Mouse (Mus musculus): ENCODE measurements around the gene Hs3st4. TPM values are rescaled to one million over a fixed set of nuclear protein-coding genes. Genes with fewer than 3 reads are reported as not detected.

Hs3st4 gene
- polyA plus RNA-seq, 1 experiment from 2014 or later: 0.11 TPM

DNA sequence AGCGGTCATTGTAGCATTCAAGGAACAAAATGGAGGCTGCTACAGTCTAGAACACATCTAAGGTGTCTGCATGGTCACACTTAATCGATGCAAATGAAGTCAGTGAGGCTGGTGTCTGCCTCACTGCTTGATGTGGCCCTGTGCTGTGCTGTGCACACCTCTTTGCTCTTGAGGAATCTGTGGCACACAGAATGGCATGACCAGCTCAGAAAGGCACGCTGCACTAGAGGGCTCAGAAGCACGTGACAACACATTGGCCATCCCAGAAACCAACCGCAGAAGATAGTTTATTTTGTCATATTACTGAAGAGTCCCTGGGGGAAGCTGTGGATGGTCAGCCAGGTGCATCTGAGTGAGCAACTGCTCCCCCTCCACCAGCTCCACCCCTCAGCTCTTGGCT is 44.2 kb downstream of the Hs3st4 start:
- Histone ChIP-seq H3K27me3 (replicated peaks; ENCODE audit: low read depth, poor library complexity, severe bottlenecking) (no peaks in the 10 kb centered on the region), H3K4me3 (no peak overlapping the region), H3K9me3 (0 out of 2 replicates have a peak, but pooled peaks cover 3% of the 10 kb centered on the region), H3K36me3 (replicated peaks) (no peaks in the 10 kb centered on the region), H3K4me1 (no peaks in the 10 kb centered on the region), H3K27ac (replicated peaks) (no peak overlapping the region)
- DNase-seq (ENCODE audit: low spot score): no peak
- WGBS: 91% methylated on average over 5 of the region's 5 CpGs

DNA sequence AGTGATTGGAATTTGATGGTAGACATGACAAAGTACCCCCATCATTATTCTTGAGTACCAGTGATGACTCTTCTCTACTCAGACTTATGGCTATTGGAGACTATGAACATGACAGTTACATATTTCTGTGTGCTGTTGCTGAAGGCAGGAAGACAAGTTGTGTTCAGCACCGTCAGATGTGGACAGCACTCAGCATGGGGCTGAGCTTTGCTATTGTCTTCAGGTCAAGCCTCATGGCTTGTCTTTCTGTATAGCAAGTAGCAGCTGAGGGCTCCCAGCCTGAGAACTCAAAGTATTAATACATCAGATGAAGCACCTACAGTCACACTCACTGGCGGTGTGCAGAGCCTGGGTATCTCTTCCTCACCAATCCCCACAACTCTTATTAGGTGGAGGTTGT is 49.6 kb downstream of the Hs3st4 start:
- Histone ChIP-seq H3K4me3 (no peak overlapping the region), H3K36me3 (replicated peaks) (no peaks in the 10 kb centered on the region), H3K27ac (replicated peaks) (no peak overlapping the region), H3K27me3 (replicated peaks; ENCODE audit: low read depth, poor library complexity, severe bottlenecking) (no peaks in the 10 kb centered on the region), H3K9me3 (0 out of 2 replicates have a peak, but pooled peaks cover 3% of the 10 kb centered on the region), H3K4me1 (no peaks in the 10 kb centered on the region)
- DNase-seq (ENCODE audit: low spot score): peak; percentile 56
- WGBS: 42% methylated on average over 2 of the region's 2 CpGs

DNA sequence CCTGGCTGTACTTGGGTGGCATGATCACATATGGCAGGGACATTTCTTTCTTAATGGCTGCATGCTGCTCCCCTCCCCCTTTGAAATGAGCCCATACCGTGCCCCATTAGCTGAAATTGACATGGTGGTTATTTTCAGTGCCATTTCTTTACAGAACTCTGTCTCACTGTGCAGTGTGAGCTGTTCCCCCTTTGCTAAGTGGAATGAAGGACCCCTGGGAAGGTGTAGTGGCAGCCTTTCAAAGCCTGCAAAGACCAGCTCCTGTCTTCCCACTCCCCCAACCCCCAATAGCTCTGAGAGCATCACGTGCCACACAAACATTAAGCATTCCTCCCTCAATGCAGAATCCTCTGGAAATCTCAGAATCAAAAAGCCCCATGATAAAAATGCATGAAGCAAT is 50.7 kb downstream of the Hs3st4 start:
- H3K27ac ChIP-seq (replicated peaks): no peak overlapping the region
- 77% methylated on average over 2 of the region's 2 CpGs for WGBS
- H3K4me1 ChIP-seq: peaks cover 9% of the 10 kb centered on the region
- H3K4me3 ChIP-seq: no peak overlapping the region
- H3K9me3 ChIP-seq: 0 out of 2 replicates have a peak, but pooled peaks cover 3% of the 10 kb centered on the region
- H3K36me3 ChIP-seq (replicated peaks): no peaks in the 10 kb centered on the region
- no peaks in the 10 kb centered on the region for H3K27me3 ChIP-seq (replicated peaks; ENCODE audit: low read depth, poor library complexity, severe bottlenecking)
- DNase-seq (ENCODE audit: low spot score): no peak

DNA sequence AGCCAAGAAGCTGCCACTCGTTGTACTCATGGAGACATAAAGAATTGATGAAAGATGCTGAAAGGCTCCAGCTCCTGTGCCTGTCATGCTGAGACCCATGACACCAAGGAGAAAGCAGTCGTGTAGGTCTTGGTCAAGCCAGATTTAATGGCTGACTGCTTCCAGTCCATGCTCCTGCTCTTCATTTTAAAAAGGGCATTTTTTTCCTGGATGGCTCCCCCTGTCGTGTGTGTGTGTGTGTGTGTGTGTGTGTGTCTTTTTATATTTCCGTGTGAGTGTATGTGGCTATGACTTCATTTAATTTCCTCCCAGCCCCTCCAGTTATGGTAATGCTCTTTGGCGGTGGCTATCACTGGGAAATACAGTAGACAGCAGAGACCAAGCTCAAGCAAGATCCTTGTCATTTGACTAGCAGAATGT is 54.6 kb downstream of the Hs3st4 start:
- no peak for DNase-seq (ENCODE audit: low spot score)
- H3K4me3 ChIP-seq: no peak overlapping the region
- H3K27ac ChIP-seq (replicated peaks): no peak overlapping the region
- WGBS: 60% methylated on average over 5 of the region's 5 CpGs
- no peaks in the 10 kb centered on the region for H3K27me3 ChIP-seq (replicated peaks; ENCODE audit: low read depth, poor library complexity, severe bottlenecking)
- H3K36me3 ChIP-seq (replicated peaks): no peaks in the 10 kb centered on the region
- no peaks in the 10 kb centered on the region for H3K9me3 ChIP-seq
- peaks cover 18% of the 10 kb centered on the region for H3K4me1 ChIP-seq

DNA sequence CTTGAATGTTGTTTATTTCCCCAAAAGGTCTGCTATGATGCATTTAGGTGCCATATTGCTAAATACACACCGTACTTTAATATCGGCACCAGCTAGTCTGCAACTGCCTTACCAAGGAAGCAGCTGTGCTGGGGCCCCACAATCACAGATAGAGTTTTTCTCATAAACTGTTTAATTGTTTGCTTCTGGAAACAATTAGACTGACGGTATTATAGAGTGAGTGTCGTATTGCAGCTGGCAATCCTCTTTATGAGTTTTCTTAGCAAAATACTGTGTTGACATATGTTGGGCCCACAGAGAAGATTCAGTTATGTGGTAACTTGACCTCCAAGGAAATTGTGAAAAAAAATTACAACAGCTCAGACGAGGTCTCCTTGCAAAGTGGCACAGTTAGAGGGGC is 56.5 kb downstream of the Hs3st4 start:
- Histone ChIP-seq H3K27ac (replicated peaks) (no peak overlapping the region), H3K27me3 (replicated peaks; ENCODE audit: low read depth, poor library complexity, severe bottlenecking) (no peaks in the 10 kb centered on the region), H3K4me3 (no peak overlapping the region), H3K36me3 (replicated peaks) (no peaks in the 10 kb centered on the region), H3K4me1 (peaks cover 18% of the 10 kb centered on the region), H3K9me3 (no peaks in the 10 kb centered on the region)
- 47% methylated on average over 5 of the region's 5 CpGs for WGBS
- DNase-seq (ENCODE audit: low spot score): no peak

DNA sequence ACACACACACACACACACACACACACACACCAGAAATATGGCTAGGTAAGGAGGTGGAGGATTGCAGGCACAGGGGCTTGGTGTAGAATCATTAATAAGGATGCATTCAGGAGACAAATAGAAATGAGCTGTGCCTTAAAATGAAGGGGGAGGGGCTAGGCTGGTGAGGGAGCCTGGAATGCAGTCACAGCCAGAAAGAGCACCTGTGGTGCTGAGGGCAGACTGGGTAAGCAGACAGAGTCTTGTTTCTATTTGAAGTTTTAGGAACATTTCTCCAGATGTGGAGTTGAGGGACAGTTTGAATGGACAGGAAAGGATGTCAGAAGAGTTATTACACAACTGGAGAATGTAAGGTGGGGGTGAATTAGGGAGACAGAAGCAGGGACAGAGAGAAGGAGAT is 64.7 kb downstream of the Hs3st4 start:
- Histone ChIP-seq H3K27ac (replicated peaks) (no peak overlapping the region), H3K4me1 (no peaks in the 10 kb centered on the region), H3K9me3 (no peaks in the 10 kb centered on the region), H3K36me3 (replicated peaks) (no peaks in the 10 kb centered on the region), H3K4me3 (no peak overlapping the region), H3K27me3 (replicated peaks; ENCODE audit: low read depth, poor library complexity, severe bottlenecking) (no peaks in the 10 kb centered on the region)
- no peak for DNase-seq (ENCODE audit: low spot score)

DNA sequence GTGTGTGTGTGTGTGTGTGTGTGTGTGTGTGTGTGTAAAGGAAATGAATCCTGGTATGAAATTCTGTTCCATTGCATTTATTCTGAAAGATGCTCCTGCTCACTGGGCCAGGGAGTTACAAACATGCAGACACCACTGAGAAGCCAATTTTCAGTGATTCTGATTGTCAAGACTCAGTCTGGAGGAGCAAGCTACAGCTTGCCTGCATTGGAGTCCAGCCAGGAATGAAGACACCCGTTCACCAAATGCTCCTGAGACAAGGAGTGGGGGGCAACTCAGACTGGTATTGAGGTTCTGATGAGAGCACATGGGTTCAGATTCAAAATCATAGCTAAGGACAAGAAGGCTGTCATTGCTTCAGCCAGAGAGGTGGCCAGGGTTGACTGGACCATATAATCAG is 66.3 kb downstream of the Hs3st4 start:
- WGBS: 80% methylated on average over 1 of the region's 1 CpGs
- no peak overlapping the region for H3K27ac ChIP-seq (replicated peaks)
- no peak for DNase-seq (ENCODE audit: low spot score)
- no peaks in the 10 kb centered on the region for H3K9me3 ChIP-seq
- no peak overlapping the region for H3K4me3 ChIP-seq
- no peaks in the 10 kb centered on the region for H3K36me3 ChIP-seq (replicated peaks)
- no peaks in the 10 kb centered on the region for H3K4me1 ChIP-seq
- H3K27me3 ChIP-seq (replicated peaks; ENCODE audit: low read depth, poor library complexity, severe bottlenecking): no peaks in the 10 kb centered on the region

DNA sequence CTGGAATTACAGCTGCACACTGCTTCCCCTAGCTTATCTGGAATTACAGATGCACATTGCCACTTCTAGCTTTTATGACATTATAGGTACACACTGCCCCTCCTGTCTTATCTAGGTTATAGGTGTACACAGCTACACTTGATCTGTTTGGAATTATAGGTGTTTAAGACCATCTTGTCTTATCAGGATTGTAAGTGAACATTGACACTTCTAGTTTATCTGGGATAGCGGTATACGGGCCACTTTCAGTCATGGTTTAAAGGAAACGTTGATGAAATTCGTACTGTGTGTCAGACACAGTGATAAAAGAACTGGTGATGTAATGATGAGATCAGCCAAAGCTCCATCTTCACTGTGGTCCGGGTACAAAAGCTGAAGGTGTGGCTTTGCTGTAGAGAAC is 67.8 kb downstream of the Hs3st4 start:
- no peak for DNase-seq (ENCODE audit: low spot score)
- H3K36me3 ChIP-seq (replicated peaks): no peaks in the 10 kb centered on the region
- no peak overlapping the region for H3K4me3 ChIP-seq
- H3K27me3 ChIP-seq (replicated peaks; ENCODE audit: low read depth, poor library complexity, severe bottlenecking): no peaks in the 10 kb centered on the region
- no peaks in the 10 kb centered on the region for H3K9me3 ChIP-seq
- no peaks in the 10 kb centered on the region for H3K4me1 ChIP-seq
- 89% methylated on average over 5 of the region's 5 CpGs for WGBS
- H3K27ac ChIP-seq (replicated peaks): no peak overlapping the region

DNA sequence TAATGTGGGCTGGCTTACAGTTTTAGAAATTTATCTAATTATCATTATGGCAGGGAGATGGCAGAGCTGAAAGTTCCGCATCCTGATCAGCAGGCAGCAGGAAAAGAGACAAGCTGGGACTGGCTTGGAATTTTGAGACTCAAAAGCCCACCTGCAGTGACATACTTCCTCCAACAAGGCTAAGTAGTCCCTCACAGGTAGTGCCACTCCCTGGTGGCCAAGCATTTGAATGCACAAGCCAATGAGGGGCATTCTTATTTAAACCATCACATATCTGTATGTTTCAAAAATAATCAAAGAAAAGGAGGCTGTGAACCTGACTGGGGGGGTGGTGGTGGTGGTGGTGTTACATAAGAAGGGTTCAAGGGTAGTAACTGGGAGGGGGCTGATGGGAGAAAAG is 101.1 kb downstream of the Hs3st4 start:
- no peaks in the 10 kb centered on the region for H3K9me3 ChIP-seq
- no peak overlapping the region for H3K4me3 ChIP-seq
- no peaks in the 10 kb centered on the region for H3K27me3 ChIP-seq (replicated peaks; ENCODE audit: low read depth, poor library complexity, severe bottlenecking)
- 74% methylated on average over 1 of the region's 1 CpGs for WGBS
- no peaks in the 10 kb centered on the region for H3K4me1 ChIP-seq
- no peaks in the 10 kb centered on the region for H3K36me3 ChIP-seq (replicated peaks)
- H3K27ac ChIP-seq (replicated peaks): no peak overlapping the region
- no peak for DNase-seq (ENCODE audit: low spot score)

DNA sequence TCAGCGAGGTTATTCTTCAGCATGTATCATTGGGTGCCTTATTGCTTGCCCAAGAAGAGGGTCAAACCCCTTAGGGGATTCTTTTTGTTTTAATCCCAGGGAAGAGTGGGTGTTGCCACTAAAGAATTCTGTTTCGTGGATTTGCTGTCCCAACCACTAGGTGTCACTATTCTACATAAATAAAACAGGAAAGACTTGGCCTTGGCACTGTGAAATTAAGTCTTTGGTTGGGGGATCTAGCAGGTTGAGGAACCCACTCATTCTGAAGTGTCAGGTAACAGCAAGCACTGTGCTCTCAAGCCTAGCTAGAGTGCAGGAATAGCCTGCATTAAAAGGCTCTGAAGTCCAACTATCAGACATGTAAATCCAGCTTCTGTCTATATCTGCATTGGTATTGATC is 146.3 kb downstream of the Hs3st4 start:
- WGBS: 9% methylated on average over 2 of the region's 2 CpGs
- Histone ChIP-seq H3K4me3 (no peak overlapping the region), H3K27me3 (replicated peaks; ENCODE audit: low read depth, poor library complexity, severe bottlenecking) (no peaks in the 10 kb centered on the region), H3K36me3 (replicated peaks) (no peaks in the 10 kb centered on the region), H3K4me1 (no peaks in the 10 kb centered on the region), H3K27ac (replicated peaks) (no peak overlapping the region), H3K9me3 (no peaks in the 10 kb centered on the region)
- peak; percentile 8 for DNase-seq (ENCODE audit: low spot score)

DNA sequence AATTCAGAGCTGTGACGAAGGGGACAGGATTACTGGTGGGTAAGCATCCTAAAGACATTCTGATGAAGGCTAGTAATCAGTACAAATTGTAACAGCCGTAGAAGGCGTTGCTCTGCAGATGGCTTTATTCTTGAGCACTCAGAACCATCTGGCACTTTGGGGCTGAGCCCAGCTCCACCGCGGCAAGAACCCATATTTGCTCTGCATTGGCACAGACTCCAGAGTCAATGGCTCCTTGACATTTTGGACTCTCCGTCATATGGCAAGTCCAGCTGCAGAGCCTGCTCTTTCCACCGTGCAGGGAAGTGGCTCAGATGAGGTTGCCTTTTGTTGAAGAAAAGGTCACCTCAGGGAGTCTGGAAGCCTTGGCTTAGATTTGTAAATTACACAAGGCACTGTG is 148.6 kb downstream of the Hs3st4 start:
- Histone ChIP-seq H3K36me3 (replicated peaks) (no peaks in the 10 kb centered on the region), H3K4me3 (no peak overlapping the region), H3K27ac (replicated peaks) (no peak overlapping the region), H3K27me3 (replicated peaks; ENCODE audit: low read depth, poor library complexity, severe bottlenecking) (no peaks in the 10 kb centered on the region), H3K4me1 (no peaks in the 10 kb centered on the region), H3K9me3 (no peaks in the 10 kb centered on the region)
- WGBS: 84% methylated on average over 7 of the region's 7 CpGs
- no peak for DNase-seq (ENCODE audit: low spot score)

DNA sequence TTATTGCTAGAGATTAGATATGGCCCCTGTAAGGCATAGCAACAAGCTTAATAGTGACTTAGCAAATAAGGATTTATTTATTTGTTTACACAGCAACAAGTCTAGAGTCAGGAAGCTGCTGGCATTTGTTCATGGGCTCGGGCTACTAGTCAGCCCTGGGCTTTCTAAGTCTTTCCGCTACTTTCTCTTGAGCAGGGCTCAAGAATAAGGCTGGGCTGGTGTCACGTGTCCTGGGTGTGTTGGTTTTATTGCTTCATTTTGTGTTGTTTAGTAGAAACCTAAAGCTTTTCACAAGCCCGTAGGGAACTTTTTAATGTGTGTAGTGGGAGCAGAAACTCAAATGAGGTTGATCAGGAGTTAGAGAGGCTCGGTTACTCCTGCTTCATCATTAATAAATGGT is 153.5 kb downstream of the Hs3st4 start:
- H3K27ac ChIP-seq (replicated peaks): no peak overlapping the region
- no peaks in the 10 kb centered on the region for H3K36me3 ChIP-seq (replicated peaks)
- 79% methylated on average over 5 of the region's 5 CpGs for WGBS
- DNase-seq (ENCODE audit: low spot score): no peak
- H3K4me3 ChIP-seq: no peak overlapping the region
- H3K9me3 ChIP-seq: no peaks in the 10 kb centered on the region
- H3K27me3 ChIP-seq (replicated peaks; ENCODE audit: low read depth, poor library complexity, severe bottlenecking): no peaks in the 10 kb centered on the region
- no peaks in the 10 kb centered on the region for H3K4me1 ChIP-seq

DNA sequence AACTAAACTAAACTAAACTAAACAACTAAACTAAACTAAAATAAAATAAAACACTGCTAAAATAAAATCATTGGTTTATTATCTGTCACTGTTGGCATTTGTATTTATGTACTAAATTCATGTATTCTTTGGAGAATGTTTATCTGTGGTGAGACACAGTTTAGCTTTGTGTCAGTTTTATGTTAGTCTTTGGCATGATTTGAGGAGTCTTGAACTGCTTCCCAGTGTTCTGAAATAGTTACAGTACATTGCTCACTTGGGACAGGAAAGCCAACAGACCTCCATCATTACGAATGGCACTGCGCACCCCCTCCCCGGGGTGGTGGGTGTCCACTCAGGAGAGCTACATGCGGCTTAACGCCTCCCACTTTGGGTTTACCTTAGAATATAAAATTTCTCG is 158.6 kb downstream of the Hs3st4 start:
- no peaks in the 10 kb centered on the region for H3K9me3 ChIP-seq
- no peaks in the 10 kb centered on the region for H3K27me3 ChIP-seq (replicated peaks; ENCODE audit: low read depth, poor library complexity, severe bottlenecking)
- H3K36me3 ChIP-seq (replicated peaks): no peaks in the 10 kb centered on the region
- no peak overlapping the region for H3K27ac ChIP-seq (replicated peaks)
- 93% methylated on average over 6 of the region's 6 CpGs for WGBS
- H3K4me3 ChIP-seq: no peak overlapping the region
- no peaks in the 10 kb centered on the region for H3K4me1 ChIP-seq
- DNase-seq (ENCODE audit: low spot score): no peak

DNA sequence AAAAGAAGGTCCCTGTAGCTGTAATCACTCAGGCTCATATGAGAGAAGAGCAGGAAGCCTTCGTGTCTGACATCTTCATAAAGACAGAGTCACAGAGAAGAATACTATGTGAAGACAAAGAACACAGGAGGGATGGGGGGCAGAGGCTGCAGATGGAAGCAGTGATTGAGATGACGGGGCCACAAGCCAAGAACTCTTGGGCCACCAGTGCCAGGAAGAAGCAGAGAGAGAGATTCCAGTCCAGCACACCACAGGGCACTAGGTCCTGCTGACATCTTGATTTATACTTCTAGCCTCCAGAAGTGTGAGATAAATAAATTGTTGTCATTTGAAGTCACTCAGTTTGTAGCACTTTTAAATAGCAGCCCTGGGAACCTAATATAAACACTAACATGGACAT is 168.2 kb downstream of the Hs3st4 start:
- Histone ChIP-seq H3K36me3 (replicated peaks) (no peaks in the 10 kb centered on the region), H3K27me3 (replicated peaks; ENCODE audit: low read depth, poor library complexity, severe bottlenecking) (no peaks in the 10 kb centered on the region), H3K9me3 (no peaks in the 10 kb centered on the region), H3K4me3 (no peak overlapping the region), H3K4me1 (no peaks in the 10 kb centered on the region), H3K27ac (replicated peaks) (no peak overlapping the region)
- DNase-seq (ENCODE audit: low spot score): no peak
- WGBS: 76% methylated on average over 2 of the region's 2 CpGs
